Mouse (Mus musculus): Measurements from ENCODE around the gene Runx2. TPM values are rescaled to one million over a fixed set of nuclear protein-coding genes. Genes with fewer than 3 reads are reported as not detected.

The Runx2 gene
- total and polyA plus RNA-seq, 2 experiments from 2014 or later = 0.59 to 1.8 TPM

DNA sequence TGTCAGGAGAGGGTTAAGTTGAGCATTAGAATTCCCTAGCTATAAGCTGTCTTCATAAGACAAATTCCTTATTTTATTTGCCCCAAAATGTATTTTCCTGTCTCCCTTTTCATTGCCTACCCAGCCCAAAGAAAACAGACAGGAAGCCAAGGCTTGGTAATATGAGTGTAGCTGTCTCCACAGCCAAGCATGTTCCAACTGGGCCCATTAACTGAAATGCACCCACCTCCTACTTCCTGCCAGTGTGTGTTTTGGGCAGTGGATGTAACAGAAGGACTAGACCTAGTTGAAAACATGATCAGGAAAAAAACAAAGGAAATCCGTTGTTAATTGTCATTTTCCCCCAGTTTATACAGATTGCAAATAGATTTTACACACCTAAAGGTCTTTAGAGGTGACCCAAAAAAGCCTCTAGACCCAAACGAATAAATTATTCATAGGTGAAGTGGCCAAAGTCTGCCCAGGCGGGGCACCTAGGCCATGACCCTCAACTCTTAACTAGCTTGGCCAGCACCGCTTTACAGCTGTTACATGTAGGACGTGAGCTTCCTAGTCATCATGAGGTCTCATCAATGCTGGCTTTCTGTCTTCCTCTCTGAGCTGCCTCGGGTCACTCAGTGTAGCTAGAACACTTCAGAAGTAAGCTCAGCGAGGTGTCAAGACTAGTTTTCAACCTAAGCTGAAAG is 154.3 kb downstream of the Runx2 start:
- Histone ChIP-seq H3K4me1 (ENCODE audit: insufficient read depth, low read length) (no peaks in the 10 kb centered on the region), H3K27me3 (ENCODE audit: insufficient read depth, low read length) (no peaks in the 10 kb centered on the region), H3K4me2 (ENCODE audit: low read depth, low read length, poor library complexity, severe bottlenecking) (no peak overlapping the region), H3K4me3 (ENCODE audit: low read depth, low read length) (no peak overlapping the region), H3K36me3 (ENCODE audit: insufficient read depth, low read length) (no peaks in the 10 kb centered on the region), H3K9ac (replicated peaks; ENCODE audit: low read length, poor library complexity, severe bottlenecking) (no peak overlapping the region), H3K27ac (ENCODE audit: low read depth, low read length) (no peak overlapping the region), H3K9me3 (ENCODE audit: low read length) (no peaks in the 10 kb centered on the region)
- no peak for ATAC-seq (ENCODE audit: low FRiP score)
- 86% methylated on average over 7 of the region's 7 CpGs for WGBS
- no peak for TF ChIP-seq CTCF (IDR thresholded peaks at IDR 0.05)
- DNase-seq (ENCODE audit: low spot score) = no peak

- H3K36me3 ChIP-seq (ENCODE audit: insufficient read depth, low read length) = no peaks in the 10 kb centered on the region
- WGBS = 83% methylated on average over 4 of the region's 4 CpGs
- DNase-seq (ENCODE audit: low spot score) = peak; percentile 38
- H3K9me3 ChIP-seq (ENCODE audit: low read length) = no peaks in the 10 kb centered on the region
- no peak overlapping the region for H3K27ac ChIP-seq (ENCODE audit: low read depth, low read length)
- no peaks in the 10 kb centered on the region for H3K4me1 ChIP-seq (ENCODE audit: insufficient read depth, low read length)
- H3K9ac ChIP-seq (replicated peaks; ENCODE audit: low read length, poor library complexity, severe bottlenecking) = no peak overlapping the region
- no peak overlapping the region for H3K4me3 ChIP-seq (ENCODE audit: low read depth, low read length)
- H3K4me2 ChIP-seq (ENCODE audit: low read depth, low read length, poor library complexity, severe bottlenecking) = no peak overlapping the region
- no peak for ATAC-seq (ENCODE audit: low FRiP score)
- no peaks in the 10 kb centered on the region for H3K27me3 ChIP-seq (ENCODE audit: insufficient read depth, low read length)
- TF ChIP-seq CTCF (IDR thresholded peaks at IDR 0.05) = no peak
These were observed 160.1 kb downstream of the Runx2 start for GRCm38 (mm10) chr17:44654503-44654902.

- no peak for DNase-seq (ENCODE audit: low spot score)
- no peak for ATAC-seq (ENCODE audit: low FRiP score)
- H3K4me2 ChIP-seq (ENCODE audit: low read depth, low read length, poor library complexity, severe bottlenecking) = no peak overlapping the region
- H3K4me1 ChIP-seq (ENCODE audit: insufficient read depth, low read length) = no peaks in the 10 kb centered on the region
- no peaks in the 10 kb centered on the region for H3K36me3 ChIP-seq (ENCODE audit: insufficient read depth, low read length)
- H3K4me3 ChIP-seq (ENCODE audit: low read depth, low read length) = no peak overlapping the region
- H3K27me3 ChIP-seq (ENCODE audit: insufficient read depth, low read length) = no peaks in the 10 kb centered on the region
- no peak overlapping the region for H3K27ac ChIP-seq (ENCODE audit: low read depth, low read length)
- no peak for TF ChIP-seq CTCF (IDR thresholded peaks at IDR 0.05)
- no peak overlapping the region for H3K9ac ChIP-seq (replicated peaks; ENCODE audit: low read length, poor library complexity, severe bottlenecking)
- WGBS = 95% methylated on average over 3 of the region's 3 CpGs
- H3K9me3 ChIP-seq (ENCODE audit: low read length) = no peaks in the 10 kb centered on the region
These were observed 161.5 kb downstream of the Runx2 start for GRCm38 (mm10) chr17:44653081-44653480.

DNA sequence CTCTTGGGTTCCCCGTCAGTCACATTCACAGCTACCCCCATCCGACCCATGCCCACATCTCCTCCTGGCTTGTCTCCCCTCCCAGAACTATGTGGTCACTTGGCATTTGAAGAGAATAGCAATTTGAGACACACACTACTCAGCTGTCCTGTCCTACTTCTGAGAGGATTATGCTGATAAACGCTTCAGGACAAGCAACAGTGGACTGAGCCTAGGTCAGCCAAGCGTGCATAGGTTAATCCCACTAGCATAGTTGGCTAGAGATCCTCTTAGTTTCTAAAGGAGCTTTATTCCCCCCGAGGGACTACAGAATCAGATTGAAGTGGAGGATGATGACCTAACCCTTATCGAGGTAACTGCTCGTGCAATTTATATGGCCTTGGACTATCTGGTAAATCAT is 162.5 kb downstream of the Runx2 start:
- no peak for TF ChIP-seq CTCF (IDR thresholded peaks at IDR 0.05)
- ATAC-seq (ENCODE audit: low FRiP score) (no peak), DNase-seq (ENCODE audit: low spot score) (no peak)
- Histone ChIP-seq H3K4me2 (ENCODE audit: low read depth, low read length, poor library complexity, severe bottlenecking) (no peak overlapping the region), H3K36me3 (ENCODE audit: insufficient read depth, low read length) (no peaks in the 10 kb centered on the region), H3K27me3 (ENCODE audit: insufficient read depth, low read length) (no peaks in the 10 kb centered on the region), H3K4me1 (ENCODE audit: insufficient read depth, low read length) (no peaks in the 10 kb centered on the region), H3K4me3 (ENCODE audit: low read depth, low read length) (no peak overlapping the region), H3K9ac (replicated peaks; ENCODE audit: low read length, poor library complexity, severe bottlenecking) (no peak overlapping the region), H3K27ac (ENCODE audit: low read depth, low read length) (no peak overlapping the region), H3K9me3 (ENCODE audit: low read length) (no peaks in the 10 kb centered on the region)
- 37% methylated on average over 7 of the region's 7 CpGs for WGBS

DNA sequence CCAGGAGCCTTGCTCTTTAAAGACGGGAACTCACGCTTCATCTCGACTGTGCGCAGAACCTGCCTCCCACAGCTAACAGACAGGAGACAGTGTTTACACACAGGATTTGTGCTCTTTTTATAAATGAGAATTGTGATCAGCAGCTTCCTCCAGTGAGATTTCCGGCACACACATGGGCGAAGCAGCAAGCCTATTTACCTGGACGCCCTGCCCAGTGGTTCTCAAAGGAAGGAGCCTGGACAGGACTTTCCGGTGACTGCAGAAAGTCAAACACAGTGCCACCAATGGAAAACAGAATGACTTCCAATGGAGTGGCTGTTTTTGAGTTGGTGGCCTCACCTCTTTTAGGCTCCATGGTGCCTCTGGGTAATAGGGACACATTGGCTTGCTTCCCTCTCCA is 163.0 kb downstream of the Runx2 start:
- TF ChIP-seq CTCF (IDR thresholded peaks at IDR 0.05) = no peak
- H3K4me2 ChIP-seq (ENCODE audit: low read depth, low read length, poor library complexity, severe bottlenecking) = no peak overlapping the region
- ATAC-seq (ENCODE audit: low FRiP score) (no peak), DNase-seq (ENCODE audit: low spot score) (no peak)
- no peak overlapping the region for H3K4me3 ChIP-seq (ENCODE audit: low read depth, low read length)
- no peak overlapping the region for H3K9ac ChIP-seq (replicated peaks; ENCODE audit: low read length, poor library complexity, severe bottlenecking)
- H3K9me3 ChIP-seq (ENCODE audit: low read length) = no peaks in the 10 kb centered on the region
- H3K27ac ChIP-seq (ENCODE audit: low read depth, low read length) = no peak overlapping the region
- H3K36me3 ChIP-seq (ENCODE audit: insufficient read depth, low read length) = no peaks in the 10 kb centered on the region
- no peaks in the 10 kb centered on the region for H3K4me1 ChIP-seq (ENCODE audit: insufficient read depth, low read length)
- H3K27me3 ChIP-seq (ENCODE audit: insufficient read depth, low read length) = no peaks in the 10 kb centered on the region
- 74% methylated on average over 8 of the region's 8 CpGs for WGBS

DNA sequence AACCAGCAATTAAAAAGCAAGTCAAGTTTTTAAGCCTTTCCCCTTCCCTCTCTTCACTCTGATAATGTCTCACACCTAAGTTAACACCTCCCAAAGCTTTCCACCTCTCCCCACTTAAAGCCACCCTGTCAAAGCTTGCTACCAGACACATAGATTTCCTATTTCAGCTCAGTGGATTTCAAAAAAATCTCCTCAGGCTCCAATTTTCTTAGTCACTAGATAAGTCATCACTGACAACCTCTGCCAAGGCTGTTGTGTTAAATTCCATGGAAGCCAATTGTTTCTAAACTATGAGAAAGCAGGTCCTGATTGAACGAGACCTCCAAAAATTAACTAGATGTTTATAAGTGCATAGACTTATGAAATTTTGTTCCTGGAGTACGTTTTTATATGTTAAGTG is 164.2 kb downstream of the Runx2 start:
- no peak overlapping the region for H3K4me3 ChIP-seq (ENCODE audit: low read depth, low read length)
- H3K27me3 ChIP-seq (ENCODE audit: insufficient read depth, low read length) = no peaks in the 10 kb centered on the region
- WGBS = 80% methylated on average over 2 of the region's 2 CpGs
- H3K4me1 ChIP-seq (ENCODE audit: insufficient read depth, low read length) = no peaks in the 10 kb centered on the region
- H3K36me3 ChIP-seq (ENCODE audit: insufficient read depth, low read length) = no peaks in the 10 kb centered on the region
- H3K9me3 ChIP-seq (ENCODE audit: low read length) = no peaks in the 10 kb centered on the region
- ATAC-seq (ENCODE audit: low FRiP score) = no peak
- H3K9ac ChIP-seq (replicated peaks; ENCODE audit: low read length, poor library complexity, severe bottlenecking) = no peak overlapping the region
- DNase-seq (ENCODE audit: low spot score) = no peak
- H3K4me2 ChIP-seq (ENCODE audit: low read depth, low read length, poor library complexity, severe bottlenecking) = no peak overlapping the region
- TF ChIP-seq CTCF (IDR thresholded peaks at IDR 0.05) = no peak
- H3K27ac ChIP-seq (ENCODE audit: low read depth, low read length) = no peak overlapping the region
